Mouse (Mus musculus): ENCODE measurements around the gene Ppat.

DNA sequence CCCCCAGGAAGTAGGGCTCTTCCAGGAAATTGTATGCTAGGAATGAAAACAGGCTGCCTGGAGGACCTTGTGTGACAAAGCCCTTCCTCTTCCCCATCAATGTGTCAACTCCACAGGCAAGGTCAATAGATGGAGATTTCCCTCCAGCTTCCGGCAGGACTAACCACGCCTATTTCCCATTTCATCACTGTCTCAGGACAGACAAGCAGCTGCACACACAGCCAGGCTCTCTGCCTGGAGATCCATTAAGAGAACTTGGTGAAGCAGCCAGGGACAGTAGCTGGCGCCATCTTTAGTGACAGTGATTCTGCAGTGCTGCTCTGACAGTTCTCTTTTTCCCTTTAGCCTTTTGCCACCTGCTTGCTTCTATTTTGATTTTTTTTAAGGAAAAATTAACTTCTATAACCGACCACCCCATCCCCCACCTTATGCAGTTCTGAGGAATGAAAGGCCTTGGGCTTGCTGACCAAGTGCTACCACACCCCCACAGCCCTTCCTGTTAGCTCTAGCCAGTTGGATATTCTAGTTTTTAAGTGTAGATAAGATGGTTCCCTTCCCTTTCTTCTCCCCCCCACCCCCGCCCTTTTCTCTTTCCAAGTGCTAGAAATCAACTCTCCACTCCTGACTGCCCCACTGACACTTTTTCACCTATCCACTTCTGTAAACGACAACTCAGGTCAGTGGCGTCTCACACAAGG, 22.0 kb downstream of the Ppat start:
- TF ChIP-seq CEBPB (IDR thresholded peaks at IDR 0.05; ENCODE audit: insufficient read depth, poor library complexity, severe bottlenecking) (no peak), TCF12 (IDR thresholded peaks at IDR 0.05; ENCODE audit: insufficient read depth, poor library complexity, severe bottlenecking) (no peak), POLR2AphosphoS2 (IDR thresholded peaks at IDR 0.05; ENCODE audit: insufficient read length, low read depth) (no peak), MAX (IDR thresholded peaks at IDR 0.05; ENCODE audit: low read depth) (no peak), POLR2A (IDR thresholded peaks at IDR 0.05; ENCODE audit: insufficient read length, low read depth) (no peak)
